Mouse (Mus musculus) urinary bladder, adult 18-20 months (tissue): ENCODE measurements at regions not wholly inside any gene's neighbourhood (a gene's known extent, or its start where the extent isn't known, plus 50 kb on each side); places are given as distances from the start of the nearest gene placed in this dataset.

Experiments used
- DNase-seq, 2 experiments: peaks; one replicate each; pipeline ENCODE4 v3.0.0; 2022; ENCODE audit warnings: low spot score in 2 of 2, mixed read lengths in 2 of 2

GRCm38 (mm10) chr10:67663028-67663427 is 114.3 kb upstream of the Ado start:
- no peak for DNase-seq

GRCm38 (mm10) chr10:67661666-67662065 is 112.9 kb upstream of the Ado start:
- DNase-seq = no peak

- DNase-seq = no peak
Measured at GRCm38 (mm10) chr10:67658005-67658545, 109.3 kb upstream of the Ado start.

- no peak for DNase-seq
Measured at GRCm38 (mm10) chr10:67657305-67657704, 108.5 kb upstream of the Ado start.

- DNase-seq = no peak
Measured at GRCm38 (mm10) chr10:67654518-67654917, 105.8 kb upstream of the Ado start.

- no peak for DNase-seq
Measured at GRCm38 (mm10) chr10:67652300-67652699, 103.5 kb upstream of the Ado start.

GRCm38 (mm10) chr10:67651386-67651785 is 102.6 kb upstream of the Ado start:
- no peak for DNase-seq

- DNase-seq = no peak
Measured at GRCm38 (mm10) chr10:67647777-67648727, 99.3 kb upstream of the Ado start.

GRCm38 (mm10) chr10:67646659-67647559 is 98.2 kb upstream of the Ado start:
- no peak for DNase-seq

- DNase-seq = no peak
Measured at GRCm38 (mm10) chr10:67645821-67646220, 97.1 kb upstream of the Ado start.

GRCm38 (mm10) chr10:67644280-67644679 is 95.5 kb upstream of the Ado start:
- DNase-seq = no peak

GRCm38 (mm10) chr10:67643685-67644084 is 94.9 kb upstream of the Ado start:
- no peak for DNase-seq

- no peak for DNase-seq
Measured at GRCm38 (mm10) chr10:67637339-67637738, 88.6 kb upstream of the Ado start.

- no peak for DNase-seq
Measured at GRCm38 (mm10) chr10:67636569-67636968, 87.8 kb upstream of the Ado start.

- DNase-seq = no peak
Measured at GRCm38 (mm10) chr10:67634795-67635194, 86.0 kb upstream of the Ado start.

GRCm38 (mm10) chr10:67633063-67633462 is 84.3 kb upstream of the Ado start:
- DNase-seq = no peak

GRCm38 (mm10) chr10:67623338-67623737 is 74.6 kb upstream of the Ado start:
- no peak for DNase-seq

GRCm38 (mm10) chr10:67620018-67620417 is 71.3 kb upstream of the Ado start:
- no peak for DNase-seq

- DNase-seq = no peak
Measured at GRCm38 (mm10) chr10:67618112-67618511, 69.4 kb upstream of the Ado start.

GRCm38 (mm10) chr10:67615016-67615415 is 66.3 kb upstream of the Ado start:
- no peak for DNase-seq

- DNase-seq = no peak
Measured at GRCm38 (mm10) chr10:67610689-67611088, 61.9 kb upstream of the Ado start.

- DNase-seq = no peak
Measured at GRCm38 (mm10) chr10:67608033-67608432, 59.3 kb upstream of the Ado start.
